ENCODE assay signal across 8 mouse cellular contexts in the genomic region with DNA sequence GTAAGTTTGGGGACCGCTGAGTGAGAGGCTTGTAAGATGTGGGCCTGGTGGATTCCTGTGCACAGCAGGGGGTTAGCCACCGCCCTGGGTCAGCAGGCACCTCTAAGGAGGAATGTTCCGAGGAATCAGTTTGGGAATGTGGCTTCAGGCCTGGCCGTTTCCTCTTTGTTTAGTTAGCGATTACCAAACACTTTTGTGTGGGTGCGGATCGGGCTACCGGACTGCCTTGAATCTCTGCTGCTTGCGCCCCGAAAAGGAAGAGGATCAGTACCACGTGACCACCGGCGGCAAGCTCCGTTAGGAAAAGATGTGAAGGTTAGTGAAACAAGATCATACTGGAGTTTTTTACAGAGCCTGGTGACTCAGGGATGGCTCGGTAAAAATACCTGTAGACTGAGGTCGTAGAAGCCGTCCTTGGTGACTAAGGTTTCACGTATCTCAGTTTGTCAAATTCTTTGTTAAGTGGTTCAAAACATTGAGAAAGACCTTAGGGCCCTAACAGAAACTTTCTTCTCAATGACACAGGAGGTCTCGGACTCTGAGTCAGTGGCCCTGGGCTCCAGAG.
DNase-seq lines count a peak whose midpoint lies in the region; ATAC-seq lines count a peak whose summit lies in the region.

No protein-coding gene starts in this region.

- no peak for ATAC-seq in heart, embryonic 14.5 days (ENCODE audit: insufficient number of reproducible peaks, insufficient read depth, low FRiP score, low read depth)
- no peak for ATAC-seq in midbrain, embryonic 12.5 days (ENCODE audit: low FRiP score, low read depth)

- no peaks in the 10 kb centered on the region for H3K9me3 ChIP-seq in heart, embryonic 14.5 days (ENCODE audit: control insufficient read depth, low read length)
- no peaks in the 10 kb centered on the region for H3K9me3 ChIP-seq in limb, embryonic 10.5 days (replicated peaks)
- H3K9me3 ChIP-seq in midbrain, embryonic 12.5 days = no peaks in the 10 kb centered on the region

- no peaks in the 10 kb centered on the region for H3K36me3 ChIP-seq in heart, embryonic 14.5 days (ENCODE audit: control insufficient read depth, insufficient read depth, low read length)
- no peaks in the 10 kb centered on the region for H3K36me3 ChIP-seq in limb, embryonic 10.5 days
- H3K36me3 ChIP-seq in midbrain, embryonic 12.5 days = no peaks in the 10 kb centered on the region

- H3K27ac ChIP-seq in heart, embryonic 14.5 days (replicated peaks in 1 of 2; ENCODE audit: control insufficient read depth in 1 of 2, insufficient read depth in 1 of 2, low read depth in 2 of 2, low read length in 2 of 2) = no peak overlapping the region
- peak overlapping the region; percentile 75 for H3K27ac ChIP-seq in limb, embryonic 10.5 days
- no peak overlapping the region for H3K27ac ChIP-seq in midbrain, embryonic 12.5 days (replicated peaks)

- WGBS in heart, embryonic 14.5 days = 9% methylated on average over 19 of the region's 19 CpGs
- WGBS in limb, embryonic 10.5 days = 11% methylated on average over 19 of the region's 19 CpGs
- 11% methylated on average over 19 of the region's 19 CpGs for WGBS in midbrain, embryonic 12.5 days

- H3K27me3 ChIP-seq in heart, embryonic 14.5 days (ENCODE audit: control insufficient read depth, insufficient read depth, low read length) = no peaks in the 10 kb centered on the region
- no peaks in the 10 kb centered on the region for H3K27me3 ChIP-seq in limb, embryonic 10.5 days (ENCODE audit: low read depth, poor library complexity, severe bottlenecking)
- peaks cover 10% of the 10 kb centered on the region for H3K27me3 ChIP-seq in midbrain, embryonic 12.5 days

- H3K4me3 ChIP-seq in heart, embryonic 14.5 days (ENCODE audit: control insufficient read depth in 1 of 2, insufficient read depth in 1 of 2, low read depth in 1 of 2, low read length in 2 of 2) = peak overlapping the region; percentile 20 to 22
- peak overlapping the region; percentile 37 for H3K4me3 ChIP-seq in limb, embryonic 10.5 days
- peak overlapping the region; percentile 10; the same call in 1 of the 2 replicates for H3K4me3 ChIP-seq in midbrain, embryonic 12.5 days

- DNase-seq in 3134 (ENCODE audit: extremely low read depth, insufficient read length, low spot score) = peak; percentile 71
- peak; percentile 44 for DNase-seq in adrenal gland, postnatal 14 days
- DNase-seq in limb, embryonic 10.5 days (ENCODE audit: low spot score) = peak; percentile 54
- no peak for DNase-seq in urinary bladder, adult 2 months (ENCODE audit: low spot score)
- DNase-seq in spleen, adult 18-20 months = no peak
- DNase-seq in thymus, postnatal 14 days = no peak

- peaks cover 15 to 19% of the 10 kb centered on the region in 2 experiments for H3K4me1 ChIP-seq in heart, embryonic 14.5 days (ENCODE audit: control insufficient read depth in 2 of 2, insufficient read depth in 2 of 2, low read length in 2 of 2)
- peaks cover 43% of the 10 kb centered on the region for H3K4me1 ChIP-seq in limb, embryonic 10.5 days
- peaks cover 3% of the 10 kb centered on the region for H3K4me1 ChIP-seq in midbrain, embryonic 12.5 days

- peak overlapping the region; percentile 49; the same call in 1 of the 2 replicates for H3K9ac ChIP-seq in heart, embryonic 14.5 days (ENCODE audit: low read length)
- H3K9ac ChIP-seq in midbrain, embryonic 12.5 days (replicated peaks) = no peak overlapping the region

- H3K4me2 ChIP-seq in heart, embryonic 14.5 days (ENCODE audit: low read length) = peak overlapping the region; percentile 62
- peak overlapping the region; percentile 40 for H3K4me2 ChIP-seq in midbrain, embryonic 12.5 days (replicated peaks)

Comparison
In these comparisons a context has a peak if more than half of its experiments do, and no peak if none do; other contexts are left out.
1. DNase-seq: peak in 3134 (single experiment), adrenal gland, postnatal 14 days (single experiment) and limb, embryonic 10.5 days (single experiment); none in urinary bladder, adult 2 months (single experiment), spleen, adult 18-20 months (0 of 2) and thymus, postnatal 14 days (single experiment).
2. Peak in every context shown above with its lines, with median percentiles within 50 percentile points of each other: H3K4me3 ChIP-seq.